Mouse (Mus musculus): ENCODE measurements around the gene Gpx8.
A peak's percentile ranks its signal among the peaks of the same experiment; 100 is the strongest.

Gene Gpx8

GRCm38 (mm10) chr13:113046211-113046883 lies at the start of gene Gpx8:
Gene Gpx8 (minus strand): TSS chr13:113046410.
- DNase-seq: peak; percentile 34

GRCm38 (mm10) chr13:113094618-113095017 lies 48.4 kb upstream of the Gpx8 start:
- DNase-seq: no peak

GRCm38 (mm10) chr13:113090489-113090888 lies 44.3 kb upstream of the Gpx8 start:
- no peak for DNase-seq

GRCm38 (mm10) chr13:113087226-113088017 lies 41.2 kb upstream of the Gpx8 start:
- DNase-seq: no peak

- DNase-seq: no peak
Measured at GRCm38 (mm10) chr13:113084732-113085131, 38.5 kb upstream of the Gpx8 start.

GRCm38 (mm10) chr13:113082101-113082500 lies 35.9 kb upstream of the Gpx8 start:
- DNase-seq: no peak

GRCm38 (mm10) chr13:113079021-113079420 lies 32.8 kb upstream of the Gpx8 start:
- no peak for DNase-seq

- DNase-seq: no peak
Measured at GRCm38 (mm10) chr13:113064542-113064941, 18.3 kb upstream of the Gpx8 start.

GRCm38 (mm10) chr13:113061746-113062145 lies 15.5 kb upstream of the Gpx8 start:
- no peak for DNase-seq

- no peak for DNase-seq
Measured at GRCm38 (mm10) chr13:113055826-113056225, 9.6 kb upstream of the Gpx8 start.

- no peak for DNase-seq
Measured at GRCm38 (mm10) chr13:113054230-113054629, 8.0 kb upstream of the Gpx8 start.

- DNase-seq: no peak
Measured at GRCm38 (mm10) chr13:113047647-113048046, 1.4 kb upstream of the Gpx8 start.

- no peak for DNase-seq
Measured at GRCm38 (mm10) chr13:113047018-113047417, 808 bp upstream of the Gpx8 start.

GRCm38 (mm10) chr13:113045458-113046110 lies 626 bp downstream of the Gpx8 start:
- no peak for DNase-seq

- no peak for DNase-seq
Measured at GRCm38 (mm10) chr13:113044876-113045275, 1.3 kb downstream of the Gpx8 start.

GRCm38 (mm10) chr13:113035852-113036251 lies 10.4 kb downstream of the Gpx8 start:
- peak; percentile 54 for DNase-seq

GRCm38 (mm10) chr13:113034950-113035421 lies 11.2 kb downstream of the Gpx8 start, which contains the start of gene Cdc20b:
Gene Cdc20b (plus strand): TSS chr13:113035111.
- peak; percentile 35 for DNase-seq

- no peak for DNase-seq
Measured at GRCm38 (mm10) chr13:113034271-113034886, 11.8 kb downstream of the Gpx8 start.

- DNase-seq: no peak
Measured at GRCm38 (mm10) chr13:113032831-113033230, 13.4 kb downstream of the Gpx8 start.

- DNase-seq: peak; percentile 40
Measured at GRCm38 (mm10) chr13:113031792-113032571, 14.2 kb downstream of the Gpx8 start.

- no peak for DNase-seq
Measured at GRCm38 (mm10) chr13:113031351-113031750, 14.9 kb downstream of the Gpx8 start.

Data from right cerebral cortex, postnatal 25 days (tissue).